In the genomic region with DNA sequence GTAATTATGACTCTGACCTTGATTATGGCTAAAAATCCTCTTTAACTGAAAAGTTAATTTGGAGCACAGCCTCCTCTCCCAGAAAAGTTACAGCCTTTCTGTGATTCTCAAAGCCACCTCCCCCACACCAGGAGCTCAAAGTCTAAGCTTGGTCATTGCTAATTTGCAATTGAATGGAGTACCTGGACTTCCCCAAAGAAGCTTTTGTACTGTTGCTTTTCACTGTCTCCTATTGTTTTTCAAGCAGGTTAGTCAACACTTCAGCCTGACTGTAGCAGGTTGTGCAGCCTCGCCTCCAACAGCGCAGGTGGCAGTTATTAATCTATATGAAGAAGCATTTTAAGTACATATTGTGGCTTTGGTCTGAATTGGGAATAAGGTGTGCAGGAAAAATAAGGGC, we compare ENCODE assay signal across 39 mouse cellular contexts. TPM values are rescaled to one million over a fixed set of nuclear protein-coding genes. Genes with fewer than 3 reads are reported as not detected.
"Had no signal": no experiment of that assay in that cellular context is flagged by ENCODE, and none has a peak within 500 bp of the region (broad histone marks: within the 10 kb centered on the region; RNA-seq: fewer than 3 reads in every experiment).

No protein-coding gene starts in this region.

RNA-seq across cellular contexts. Expression of gene Abo, which starts 20.8 kb away (rescaled TPM):
- total RNA-seq: left cerebral cortex, postnatal 14 days; left cerebral cortex, postnatal 25 days; left cerebral cortex, postnatal 36 days; left cerebral cortex, postnatal 4 days; liver, adult 2 months; megakaryocyte progenitor cell, adult 5-6 weeks; megakaryocyte, adult 5-6 weeks; megakaryocyte-erythroid progenitor cell, adult 5-6 weeks; midbrain, postnatal 0 days; monocyte, adult 5-6 weeks had no signal
- polyA plus RNA-seq: limb, embryonic 10.5 days; limb, embryonic 11.5 days; limb, embryonic 12.5 days; limb, embryonic 13.5 days; limb, embryonic 14.5 days; limb, embryonic 15.5 days; liver, adult 2 months; liver, embryonic 11.5 days; liver, embryonic 12.5 days; liver, embryonic 13.5 days; liver, embryonic 14.5 days; liver, embryonic 15.5 days; liver, embryonic 16.5 days; liver, postnatal 0 days; lung, embryonic 14.5 days; lung, embryonic 15.5 days; lung, embryonic 16.5 days; lung, postnatal 0 days; macrophage; midbrain, embryonic 10.5 days; midbrain, embryonic 11.5 days; midbrain, embryonic 12.5 days; midbrain, embryonic 13.5 days; midbrain, embryonic 14.5 days; midbrain, embryonic 15.5 days; midbrain, embryonic 16.5 days; midbrain, postnatal 0 days; myocyte; neural tube, embryonic 11.5 days; neural tube, embryonic 12.5 days; neural tube, embryonic 13.5 days had no signal
